Mouse (Mus musculus) forebrain, postnatal 0 days (tissue): ENCODE measurements around the gene Nectin2. TPM values are rescaled to one million over a fixed set of nuclear protein-coding genes. Genes with fewer than 3 reads are reported as not detected.
"Not testable (repeated sequence)": the region's sequence is repeated elsewhere in the genome, so short reads cannot be mapped to it uniquely, and the experiment has no call there.

ENCODE experiments used
- ATAC-seq: fragments of 200-750 bp; cut with Nextera tagmentation; 2 replicates; pipeline ENCODE4 v1.8.0; 2017; ENCODE audit warnings: mild to moderate bottlenecking, moderate library complexity
- DNase-seq: peaks from one replicate; pipeline ENCODE4 v3.0.0-alpha.2; 2015
- H3K27ac ChIP-seq: fragments of 300-500 bp; sonication (generic); 2 replicates; pipeline ENCODE4 v1.5.1; 2014; ENCODE audit warnings: low read depth, mild to moderate bottlenecking, antibody characterized with exemption, low read length, moderate library complexity, mixed read lengths
- H3K27me3 ChIP-seq: fragments of 300-500 bp; sonication (generic); 2 replicates; pipeline ENCODE4 v1.6.1; 2014; ENCODE audit warnings: mild to moderate bottlenecking, low read length, mixed read lengths; ENCODE audit not compliant: insufficient read depth
- H3K36me3 ChIP-seq: fragments of 300-500 bp; sonication (generic); 2 replicates; pipeline ENCODE4 v1.6.1; 2014; ENCODE audit warnings: mild to moderate bottlenecking, moderate library complexity; ENCODE audit not compliant: insufficient read depth
- H3K4me1 ChIP-seq: fragments of 300-500 bp; sonication (generic); 2 replicates; pipeline ENCODE4 v1.6.1; 2014; ENCODE audit warnings: antibody characterized with exemption; ENCODE audit not compliant: insufficient read depth
- H3K4me2 ChIP-seq: fragments of 300-500 bp; sonication (generic); 2 replicates; pipeline ENCODE4 v1.6.1; 2014; ENCODE audit warnings: low read depth, mild to moderate bottlenecking, moderate library complexity
- H3K4me3 ChIP-seq: fragments of 300-500 bp; sonication (generic); 2 replicates; pipeline ENCODE4 v1.5.1; 2014; ENCODE audit warnings: low read depth, low read length, mixed read lengths
- H3K9ac ChIP-seq: fragments of 300-500 bp; sonication (generic); 2 replicates; pipeline ENCODE4 v1.6.1; 2014; ENCODE audit warnings: mild to moderate bottlenecking
- H3K9me3 ChIP-seq: fragments of 300-500 bp; sonication (generic); 2 replicates; pipeline ENCODE4 v1.6.1; 2016; ENCODE audit warnings: low read length
- CTCF ChIP-seq: sonication (generic); IDR thresholded peaks from 2 replicates; pipeline ENCODE4 v1.5.1; 2016; ENCODE audit warnings: antibody characterized with exemption, control low read depth, low read depth
- WGBS: fragments of 180-500 bp; shearing (Covaris S2); extraction: QIAGEN DNeasy Blood & Tissue Kit; methylation state at CpG from one replicate; pipeline ENCODE4 v1.1.7; 2014; 5-methylcytosine and 5-hydroxymethylcytosine counted together
- polyA plus RNA-seq: library from polyadenylated mRNA; unstranded; fragments of >200 nt; fragmentation: Nextera tagmentation; extraction: Ambion mirVana; gene quantifications from 2 replicates; pipeline ENCODE4 v1.2.1, GENCODE M21; 2015
- total RNA-seq: library from RNA; depleted of rRNA; stranded (reverse); fragments of >200 nt; gene quantifications from 2 replicates; pipeline ENCODE4 v1.2.3, GENCODE M21; 2014; rRNA removed

Gene Nectin2
- total RNA-seq (44.2 and 44.7 TPM in 2 replicates), polyA plus RNA-seq (47.2 and 48.7 TPM in 2 replicates)

DNA sequence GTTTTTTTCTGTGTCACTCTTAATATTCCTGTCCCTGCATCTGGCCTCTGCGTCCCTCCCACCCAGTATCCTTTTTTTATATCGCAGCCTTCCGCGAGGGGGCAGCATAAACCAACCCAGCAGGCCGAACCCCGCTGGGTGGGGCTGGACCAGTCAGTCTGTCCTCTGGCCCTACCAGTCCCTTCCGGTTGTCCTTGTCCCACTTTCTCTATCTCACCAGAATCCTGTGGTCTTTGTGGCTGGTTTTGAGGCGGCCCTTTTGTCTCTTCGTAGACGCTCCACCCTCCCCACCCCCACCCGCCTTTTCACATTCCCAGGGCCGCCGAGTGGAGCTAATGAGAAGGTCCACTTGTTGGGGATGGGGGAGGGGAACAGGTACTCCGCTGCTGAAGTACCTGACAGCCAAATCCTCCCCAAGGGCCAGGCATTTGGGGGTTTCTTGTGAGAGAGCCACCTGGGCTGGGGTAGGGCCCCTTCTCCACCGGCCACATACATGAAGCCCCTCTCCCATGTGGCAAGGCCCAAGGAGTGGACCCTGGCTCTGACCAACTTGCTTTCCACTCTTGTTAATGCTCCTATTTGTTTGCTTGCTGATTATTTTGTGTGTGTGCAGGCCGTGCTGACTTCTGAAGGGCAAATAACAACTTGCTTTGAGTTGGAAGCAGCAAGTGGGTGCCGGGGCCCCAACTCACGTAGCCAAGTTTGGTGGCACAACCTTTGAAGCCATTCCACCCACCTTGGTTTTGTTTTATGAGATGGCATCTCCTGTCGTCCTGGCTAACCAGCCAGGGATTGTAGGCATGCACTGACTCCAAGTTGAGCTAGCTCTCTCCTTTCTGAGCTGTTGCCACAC lies at the start of gene Nectin2:
TSS of gene Nectin2 (minus strand) at position 267 of the 853 bp plus-strand sequence.
- ATAC-seq, result peak; percentile 73
- peak within 1 kb of the TSS; percentile 86 for H3K9ac ChIP-seq
- no peaks in the 10 kb centered on the region for H3K36me3 ChIP-seq

DNA sequence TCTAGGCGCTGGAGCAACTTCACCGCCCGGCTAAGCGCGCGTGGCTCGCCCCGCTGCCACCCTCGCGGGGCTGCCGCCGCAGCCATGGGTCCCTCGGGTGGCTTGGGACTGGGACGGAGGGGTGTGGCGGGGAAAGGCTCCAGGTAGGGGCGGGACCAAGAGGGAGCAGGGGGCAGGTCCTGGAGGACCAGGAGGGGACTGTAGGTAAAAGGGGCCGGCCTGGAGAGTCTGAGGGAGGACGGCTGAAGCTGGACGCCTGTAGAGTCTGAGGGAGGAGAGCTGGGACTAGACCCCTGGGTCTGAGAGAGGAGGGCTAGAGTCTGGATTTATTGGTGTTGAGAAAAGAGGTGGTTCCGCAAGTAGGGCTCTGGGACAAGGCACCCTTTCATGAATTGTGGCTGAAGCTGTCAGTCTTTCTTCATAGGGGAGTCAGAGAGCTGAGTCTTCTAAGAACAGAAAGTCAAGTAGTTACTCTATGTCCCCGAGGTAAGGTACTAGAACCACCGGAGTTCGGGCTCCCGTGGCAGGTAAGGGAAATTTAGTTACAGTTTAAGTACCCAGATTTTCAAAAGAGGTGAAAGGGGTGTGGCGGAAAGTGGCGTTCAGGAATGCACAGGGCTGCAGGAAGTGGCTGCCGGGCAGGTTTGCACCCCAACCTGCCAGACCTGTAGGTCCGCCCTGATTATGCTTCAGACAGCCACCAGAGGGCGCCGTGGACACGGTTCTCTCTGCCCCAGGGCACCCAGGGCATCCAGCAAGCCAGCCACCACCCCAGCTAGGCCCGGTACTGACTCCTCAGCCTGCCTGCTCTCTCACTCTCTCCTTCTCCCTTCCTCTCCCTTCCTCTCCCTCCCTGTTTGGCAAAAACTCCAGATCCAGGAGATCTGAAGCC lies 46.7 kb upstream of the Nectin2 start, which contains the start of gene Cblc:
TSS of gene Cblc (minus strand) at position 113 of the 892 bp plus-strand sequence.
- ATAC-seq, result 0 out of 2 replicates have a peak, but pooled peaks have one; percentile 32
- 3% methylated on average over 32 of the region's 32 CpGs for WGBS
- Histone ChIP-seq H3K4me2 (no peak within 1 kb of the TSS), H3K4me3 (no peak within 1 kb of the TSS), H3K4me1 (no peaks in the 10 kb centered on the region), H3K27me3 (peaks cover 18% of the 10 kb centered on the region), H3K27ac (no peak within 1 kb of the TSS), H3K9ac (no peak within 1 kb of the TSS), H3K9me3 (no peaks in the 10 kb centered on the region), H3K36me3 (no peaks in the 10 kb centered on the region)
- peak; percentile 20 for DNase-seq
- TF ChIP-seq CTCF, result peak; percentile 72

More for the DNA sequence above, at the start of gene Nectin2:
- peak; percentile 84 for TF ChIP-seq CTCF
- no peaks in the 10 kb centered on the region for H3K9me3 ChIP-seq
- peak within 1 kb of the TSS; percentile 74 for H3K27ac ChIP-seq
- 16% methylated on average over 19 of the region's 19 CpGs for WGBS
- no peaks in the 10 kb centered on the region for H3K27me3 ChIP-seq
- H3K4me3 ChIP-seq, result peak within 1 kb of the TSS; percentile 75
- peaks cover 21% of the 10 kb centered on the region for H3K4me1 ChIP-seq
- peak; percentile 88 for DNase-seq
- H3K4me2 ChIP-seq, result peak within 1 kb of the TSS; percentile 85

DNA sequence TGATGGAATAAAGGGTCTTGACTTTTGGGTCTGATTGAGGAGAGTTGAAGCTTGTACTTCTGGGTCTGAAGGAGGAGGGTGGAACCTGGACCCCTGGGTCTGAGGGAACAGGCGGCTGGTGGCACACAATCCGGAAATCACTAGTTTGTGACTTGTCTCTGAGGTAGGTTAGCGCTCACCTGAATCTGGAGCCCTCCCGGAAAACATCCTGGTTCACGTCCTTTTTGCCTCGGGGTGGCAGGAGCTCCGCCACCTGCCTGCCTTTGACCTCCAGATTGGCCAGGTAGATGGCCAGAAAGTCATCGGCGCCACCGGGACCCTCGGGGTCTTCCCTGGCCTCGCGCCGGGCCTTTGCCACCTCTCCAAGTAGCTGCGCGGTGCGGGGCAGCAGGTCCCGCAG lies 46.0 kb upstream of the Nectin2 start:
- Histone ChIP-seq H3K4me1 (no peaks in the 10 kb centered on the region), H3K9ac (no peak overlapping the region), H3K27ac (no peak overlapping the region), H3K4me3 (no peak overlapping the region), H3K36me3 (no peaks in the 10 kb centered on the region), H3K27me3 (peaks cover 18% of the 10 kb centered on the region), H3K4me2 (no peak overlapping the region), H3K9me3 (no peaks in the 10 kb centered on the region)
- WGBS, result 10% methylated on average over 18 of the region's 18 CpGs
- DNase-seq, result no peak
- no peak for TF ChIP-seq CTCF
- no peak for ATAC-seq

DNA sequence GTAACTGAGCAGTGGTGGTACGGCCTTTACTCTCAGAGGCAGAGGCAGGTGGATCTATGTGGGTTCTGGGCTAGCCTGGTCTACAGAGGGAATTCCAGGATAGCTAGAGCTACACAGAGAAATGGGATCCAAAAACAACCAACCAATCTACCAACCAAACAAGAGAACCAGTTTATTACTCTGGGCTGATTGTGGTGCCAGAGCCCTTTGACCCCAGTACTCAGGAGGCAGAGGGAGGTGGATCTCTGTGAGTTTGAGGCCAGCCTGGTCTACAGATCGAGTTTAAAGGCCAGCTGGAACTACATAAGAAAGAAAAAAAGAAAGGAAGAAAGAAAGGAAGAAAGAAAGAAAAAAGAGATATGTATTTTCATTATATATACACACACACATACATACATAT lies 45.0 kb upstream of the Nectin2 start:
- TF ChIP-seq CTCF, result no peak
- DNase-seq, result no peak
- Histone ChIP-seq H3K27ac (no peak overlapping the region), H3K9me3 (no peaks in the 10 kb centered on the region), H3K9ac (no peak overlapping the region), H3K4me2 (no peak overlapping the region), H3K4me1 (no peaks in the 10 kb centered on the region), H3K36me3 (no peaks in the 10 kb centered on the region), H3K27me3 (peaks cover 18% of the 10 kb centered on the region), H3K4me3 (no peak overlapping the region)
- 67% methylated on average over 2 of the region's 2 CpGs for WGBS
- no peak for ATAC-seq

DNA sequence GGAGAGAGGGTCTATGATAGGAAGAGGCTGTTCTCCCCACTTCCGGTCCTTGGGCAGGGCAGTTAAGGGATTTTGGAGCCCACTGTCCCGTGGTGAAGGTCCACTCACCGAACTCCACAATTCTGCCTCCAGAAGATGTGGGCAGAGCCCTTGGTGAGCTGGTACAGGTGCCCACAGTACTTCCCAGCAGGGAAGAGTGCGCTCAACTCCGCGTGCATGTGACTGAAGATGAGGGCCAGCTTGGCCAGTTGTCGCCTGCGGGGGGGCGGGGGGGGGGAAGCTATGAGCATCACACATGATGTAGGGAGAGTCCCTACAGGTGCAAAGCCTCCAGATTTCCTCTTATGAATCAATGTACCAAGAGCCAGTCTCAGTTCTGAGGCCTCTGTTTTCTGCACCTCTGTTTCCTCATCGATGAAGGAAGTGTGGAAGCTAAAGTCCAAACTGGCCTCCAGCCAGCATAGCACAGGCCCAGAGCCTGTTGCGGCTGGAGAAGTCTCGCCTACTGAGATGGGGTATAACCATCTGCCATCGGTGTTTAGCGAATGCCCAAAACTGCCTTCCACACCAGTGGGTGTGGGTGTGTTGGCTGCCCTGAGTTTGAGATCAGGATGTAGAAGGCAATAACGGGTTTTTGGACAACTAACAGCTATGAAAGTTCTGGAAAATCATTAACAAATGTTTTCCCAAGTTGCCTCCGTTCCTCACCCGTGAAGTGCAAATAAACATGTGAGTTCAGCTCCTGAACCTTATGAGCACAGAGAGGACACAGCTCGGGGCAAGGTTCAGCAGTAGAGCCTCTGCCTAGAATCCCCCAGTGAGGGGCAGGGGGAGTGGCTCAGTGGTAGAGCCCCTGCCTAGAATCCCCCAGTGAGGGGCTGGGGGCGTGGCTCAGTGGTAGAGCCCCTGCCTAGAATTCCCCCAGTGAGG lies 42.7 kb upstream of the Nectin2 start:
- 87% methylated on average over 19 of the region's 19 CpGs for WGBS
- no peaks in the 10 kb centered on the region for H3K4me1 ChIP-seq

DNA sequence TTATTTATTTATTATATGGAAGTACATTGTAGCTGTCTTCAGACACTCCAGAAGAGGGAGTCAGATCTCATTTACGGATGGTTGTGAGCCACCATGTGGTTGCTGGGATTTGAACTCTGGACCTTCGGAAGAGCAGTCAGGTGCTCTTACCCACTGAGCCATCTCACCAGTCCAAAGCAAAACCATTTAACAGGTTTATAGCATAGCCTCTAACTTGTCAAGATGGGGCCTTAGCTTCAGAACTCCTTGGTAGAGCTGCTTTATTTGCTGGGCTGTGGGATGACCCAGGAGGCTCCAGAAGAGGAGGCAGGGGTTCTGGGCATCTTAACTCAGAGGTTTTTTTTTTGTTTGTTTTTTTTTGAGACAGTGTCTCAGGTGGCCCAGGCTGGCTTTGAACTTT lies 41.2 kb upstream of the Nectin2 start:
- H3K4me3 ChIP-seq, ATAC-seq, H3K9me3 ChIP-seq, H3K4me2 ChIP-seq, H3K27me3 ChIP-seq, H3K36me3 ChIP-seq, DNase-seq, H3K4me1 ChIP-seq, H3K9ac ChIP-seq, H3K27ac ChIP-seq: not testable (repeated sequence)
- WGBS, result 93% methylated on average over 2 of the region's 2 CpGs

More for the DNA sequence above, 42.7 kb upstream of the Nectin2 start:
- H3K27me3 ChIP-seq, result peaks cover 14% of the 10 kb centered on the region
- H3K27ac ChIP-seq, result no peak overlapping the region
- ATAC-seq (no peak), DNase-seq (no peak)
- H3K9ac ChIP-seq, result no peak overlapping the region
- no peak overlapping the region for H3K4me2 ChIP-seq
- H3K4me3 ChIP-seq, result no peak overlapping the region
- no peaks in the 10 kb centered on the region for H3K36me3 ChIP-seq
- no peaks in the 10 kb centered on the region for H3K9me3 ChIP-seq
- no peak for TF ChIP-seq CTCF
